Mouse (Mus musculus) liver, adult 2 months (tissue): ENCODE measurements at regions not wholly inside any gene's neighbourhood (a gene's known extent, or its start where the extent isn't known, plus 50 kb on each side); places are given as distances from the start of the nearest gene placed in this dataset.

Experiments
- CTCF ChIP-seq: fragments of 200-500 bp; IDR thresholded peaks from 2 replicates; pipeline ENCODE4 v1.5.1; 2011; ENCODE audit warnings: low read depth, low read length, control low read depth
- POLR2A ChIP-seq: fragments of 200-500 bp; IDR thresholded peaks from 2 replicates; pipeline ENCODE4 v1.6.1; 2011; ENCODE audit warnings: low read length, control low read depth; ENCODE audit not compliant: insufficient read depth; ENCODE audit errors: extremely low read depth

- TF ChIP-seq POLR2A = no peak
- TF ChIP-seq CTCF = no peak
These were observed 634.3 kb upstream of the Pitx2 start for GRCm38 (mm10) chr3:128565386-128565785.
